Comparison of ENCODE assay signal across 17 mouse cellular contexts in the genomic region with DNA sequence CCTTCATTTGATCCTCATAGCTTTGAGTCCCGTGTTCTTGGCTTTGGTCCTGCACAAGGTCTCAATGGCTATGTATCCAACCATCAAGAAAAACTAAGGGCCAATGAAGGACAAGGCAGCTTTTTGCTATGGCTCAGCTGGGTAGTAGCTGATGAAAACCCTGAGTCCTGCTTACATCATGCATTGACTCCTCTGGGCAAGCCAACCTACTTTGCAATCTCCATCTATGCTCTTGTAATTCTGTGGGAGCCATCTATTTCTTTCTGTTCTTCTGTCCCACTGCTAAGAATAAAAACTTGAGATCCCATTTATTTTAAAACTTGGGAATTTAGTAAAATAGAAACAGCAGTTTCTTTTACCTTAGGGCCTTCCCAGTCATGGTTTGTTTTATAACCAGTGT.
DNase-seq lines count a peak whose midpoint lies in the region; ATAC-seq lines count a peak whose summit lies in the region.
"Had no signal": no experiment of that assay in that cellular context is flagged by ENCODE, and none has a peak within 500 bp of the region (broad histone marks: within the 10 kb centered on the region; RNA-seq: fewer than 3 reads in every experiment).

No protein-coding gene starts in this region.

- ATAC-seq in frontal cortex, adult (ENCODE audit: low TSS enrichment) = peak; percentile 94
- ATAC-seq: activated CD4-positive, CD25-positive, alpha-beta regulatory T cell, adult 4 months; CD4-positive, CD25-positive, alpha-beta regulatory T cell, adult 4 months; Patski had no signal

- DNase-seq in frontal cortex, postnatal 14 days (ENCODE audit: low spot score in 2 of 2) = no peak
- DNase-seq in telencephalon, adult 2 months (ENCODE audit: low read depth, low spot score) = peak; percentile 11
- no peak for DNase-seq in kidney, adult 9 months
- DNase-seq: adrenal gland, adult 2 months; adrenal gland, adult 8-10 months; adrenal gland, postnatal 10 days; adrenal gland, postnatal 14 days; adrenal gland, postnatal 25 days; adrenal gland, postnatal 36 days; B cell, adult 2 months; cerebellum, adult 11 months; cerebellum, adult 11-12 months; cerebellum, adult 18-20 months had no signal
